Mouse (Mus musculus) midbrain, embryonic 14.5 days (tissue): ENCODE measurements around the gene Chit1. TPM values are rescaled to one million over a fixed set of nuclear protein-coding genes. Genes with fewer than 3 reads are reported as not detected.

Source experiments
- ATAC-seq: fragments of 200-750 bp; cut with Nextera tagmentation; 2 replicates; pipeline ENCODE4 v1.8.0; 2017; ENCODE audit warnings: moderate number of reproducible peaks, moderate library complexity; ENCODE audit not compliant: low FRiP score, low TSS enrichment
- DNase-seq: peaks from one replicate; pipeline ENCODE4 v3.0.0-alpha.2; 2015
- H3K27ac ChIP-seq: fragments of 300-500 bp; sonication (generic); replicated peaks from 2 replicates; pipeline ENCODE4 v1.5.1; 2014; ENCODE audit warnings: mild to moderate bottlenecking, low read depth, low read length, moderate library complexity
- H3K27me3 ChIP-seq: fragments of 300-500 bp; sonication (generic); 2 replicates; pipeline ENCODE4 v1.6.1; 2014; ENCODE audit warnings: low read length, control low read depth, mixed read lengths; ENCODE audit not compliant: control insufficient read depth, insufficient read depth
- H3K36me3 ChIP-seq: fragments of 300-500 bp; sonication (generic); 2 replicates; pipeline ENCODE4 v1.6.1; 2014; ENCODE audit warnings: low read length, control low read depth; ENCODE audit not compliant: control insufficient read depth, insufficient read depth
- H3K4me1 ChIP-seq: fragments of 300-500 bp; sonication (generic); 2 replicates; pipeline ENCODE4 v1.6.1; 2014; ENCODE audit warnings: mild to moderate bottlenecking, antibody characterized with exemption, low read length, control low read depth; ENCODE audit not compliant: control insufficient read depth, insufficient read depth
- H3K4me2 ChIP-seq: fragments of 300-500 bp; sonication (generic); 2 replicates; pipeline ENCODE4 v1.6.1; 2014; ENCODE audit warnings: mild to moderate bottlenecking, low read length, moderate library complexity
- H3K4me3 ChIP-seq: fragments of 300-500 bp; sonication (generic); replicated peaks from 2 replicates; pipeline ENCODE4 v1.5.1; 2014; ENCODE audit warnings: low read depth, low read length
- H3K9ac ChIP-seq: fragments of 300-500 bp; sonication (generic); replicated peaks from 2 replicates; pipeline ENCODE4 v1.6.1; 2014; ENCODE audit warnings: mild to moderate bottlenecking, low read length, moderate library complexity
- H3K9me3 ChIP-seq: fragments of 300-500 bp; sonication (generic); 2 replicates; pipeline ENCODE4 v1.6.1; 2016; ENCODE audit warnings: low read length, control low read depth, mixed read lengths; ENCODE audit not compliant: control insufficient read depth
- WGBS: fragments of 180-500 bp; shearing (Covaris S2); extraction: QIAGEN DNeasy Blood & Tissue Kit; methylation state at CpG from one replicate; pipeline ENCODE4 v1.1.7; 2014; 5-methylcytosine and 5-hydroxymethylcytosine counted together
- polyA plus RNA-seq: library from polyadenylated mRNA; unstranded; fragments of >200 nt; fragmentation: Nextera tagmentation; extraction: Ambion mirVana; gene quantifications from 2 replicates; pipeline ENCODE4 v1.2.1, GENCODE M21; 2014

Chit1 gene
- polyA plus RNA-seq, 1 experiment from 2014 or later = not detected

- Histone ChIP-seq H3K27ac (no peak overlapping the region), H3K27me3 (no peaks in the 10 kb centered on the region), H3K4me3 (no peak overlapping the region), H3K9me3 (no peaks in the 10 kb centered on the region), H3K9ac (no peak overlapping the region), H3K4me1 (no peaks in the 10 kb centered on the region), H3K4me2 (no peak overlapping the region), H3K36me3 (no peaks in the 10 kb centered on the region)
- no peak for DNase-seq
- 52% methylated on average over 14 of the region's 14 CpGs for WGBS
- ATAC-seq = no peak
These were observed 56.6 kb downstream of the Chit1 start for GRCm38 (mm10) chr1:134167416-134168305.

GRCm38 (mm10) chr1:134168567-134168966 lies 57.5 kb downstream of the Chit1 start:
- no peak for ATAC-seq
- 92% methylated on average over 3 of the region's 3 CpGs for WGBS
- no peak overlapping the region for H3K27ac ChIP-seq
- H3K4me1 ChIP-seq = no peaks in the 10 kb centered on the region
- H3K27me3 ChIP-seq = no peaks in the 10 kb centered on the region
- no peak overlapping the region for H3K4me3 ChIP-seq
- H3K9ac ChIP-seq = no peak overlapping the region
- DNase-seq = no peak
- H3K9me3 ChIP-seq = no peaks in the 10 kb centered on the region
- H3K4me2 ChIP-seq = no peak overlapping the region
- H3K36me3 ChIP-seq = no peaks in the 10 kb centered on the region

- H3K4me2 ChIP-seq = no peak overlapping the region
- no peaks in the 10 kb centered on the region for H3K27me3 ChIP-seq
- H3K27ac ChIP-seq = no peak overlapping the region
- DNase-seq (no peak), ATAC-seq (no peak)
- H3K9ac ChIP-seq = no peak overlapping the region
- no peaks in the 10 kb centered on the region for H3K36me3 ChIP-seq
- 88% methylated on average over 8 of the region's 8 CpGs for WGBS
- H3K9me3 ChIP-seq = no peaks in the 10 kb centered on the region
- no peak overlapping the region for H3K4me3 ChIP-seq
- H3K4me1 ChIP-seq = no peaks in the 10 kb centered on the region
These were observed 58.1 kb downstream of the Chit1 start for GRCm38 (mm10) chr1:134168985-134169697.

- Histone ChIP-seq H3K36me3 (no peaks in the 10 kb centered on the region), H3K27ac (no peak overlapping the region), H3K9ac (no peak overlapping the region), H3K4me1 (no peaks in the 10 kb centered on the region), H3K4me3 (no peak overlapping the region), H3K9me3 (no peaks in the 10 kb centered on the region), H3K4me2 (no peak overlapping the region), H3K27me3 (no peaks in the 10 kb centered on the region)
- 67% methylated on average over 7 of the region's 7 CpGs for WGBS
- no peak for ATAC-seq
- no peak for DNase-seq
These were observed 62.0 kb downstream of the Chit1 start for GRCm38 (mm10) chr1:134173081-134173480.

GRCm38 (mm10) chr1:134177976-134178375 lies 66.9 kb downstream of the Chit1 start:
- no peaks in the 10 kb centered on the region for H3K36me3 ChIP-seq
- WGBS = 87% methylated on average over 5 of the region's 5 CpGs
- no peak overlapping the region for H3K27ac ChIP-seq
- no peak overlapping the region for H3K9ac ChIP-seq
- H3K4me2 ChIP-seq = no peak overlapping the region
- DNase-seq (no peak), ATAC-seq (no peak)
- H3K4me3 ChIP-seq = no peak overlapping the region
- no peaks in the 10 kb centered on the region for H3K9me3 ChIP-seq
- H3K4me1 ChIP-seq = no peaks in the 10 kb centered on the region
- H3K27me3 ChIP-seq = no peaks in the 10 kb centered on the region

GRCm38 (mm10) chr1:134182025-134182424 lies 71.0 kb downstream of the Chit1 start, which contains the start of gene Chil1:
Gene Chil1 (plus strand): TSS chr1:134182176.
- Histone ChIP-seq H3K27me3 (no peaks in the 10 kb centered on the region), H3K36me3 (no peaks in the 10 kb centered on the region), H3K4me1 (no peaks in the 10 kb centered on the region), H3K27ac (no peak within 1 kb of the TSS), H3K9ac (no peak within 1 kb of the TSS), H3K4me2 (no peak within 1 kb of the TSS), H3K9me3 (no peaks in the 10 kb centered on the region), H3K4me3 (no peak within 1 kb of the TSS)
- ATAC-seq (no peak), DNase-seq (no peak)
- WGBS = 59% methylated on average over 4 of the region's 4 CpGs

- 87% methylated on average over 4 of the region's 4 CpGs for WGBS
- H3K36me3 ChIP-seq = no peaks in the 10 kb centered on the region
- no peak for DNase-seq
- no peak for ATAC-seq
- no peaks in the 10 kb centered on the region for H3K27me3 ChIP-seq
- no peak overlapping the region for H3K9ac ChIP-seq
- H3K4me3 ChIP-seq = no peak overlapping the region
- peaks cover 16% of the 10 kb centered on the region for H3K4me1 ChIP-seq
- H3K27ac ChIP-seq = no peak overlapping the region
- H3K4me2 ChIP-seq = no peak overlapping the region
- H3K9me3 ChIP-seq = no peaks in the 10 kb centered on the region
These were observed 73.0 kb downstream of the Chit1 start for GRCm38 (mm10) chr1:134184089-134184488.

- ATAC-seq (no peak), DNase-seq (peak; percentile 65)
- Histone ChIP-seq H3K9ac (no peak overlapping the region), H3K27ac (peak overlapping the region; percentile 65), H3K9me3 (no peaks in the 10 kb centered on the region), H3K4me2 (no peak overlapping the region), H3K36me3 (no peaks in the 10 kb centered on the region), H3K4me1 (peaks cover 22% of the 10 kb centered on the region), H3K27me3 (no peaks in the 10 kb centered on the region), H3K4me3 (no peak overlapping the region)
- 47% methylated on average over 5 of the region's 5 CpGs for WGBS
These were observed 77.2 kb downstream of the Chit1 start for GRCm38 (mm10) chr1:134188217-134188616.
